Mouse (Mus musculus) liver, embryonic 14 days (tissue): Measurements from ENCODE around the gene Cd44. TPM values are rescaled to one million over a fixed set of nuclear protein-coding genes. Genes with fewer than 3 reads are reported as not detected.

ENCODE experiments used
- polyA plus RNA-seq: library from polyadenylated mRNA; depleted of rRNA; stranded (reverse); fragments of >200 nt; gene quantifications from 2 replicates; pipeline ENCODE4 v1.2.3, GENCODE M21; 2012; rRNA removed

Cd44 gene
- polyA plus RNA-seq, result 9.1 and 11.8 TPM in 2 replicates

GRCm38 (mm10) chr2:102900875-102901827 is at the start of gene Cd44:
Gene Cd44, minus strand, starts transcription at chr2:102901665.

Other genes starting within 250 kb of the Cd44 start
- 0.45 and 0.48 TPM in 2 replicates for gene Slc1a2, start 243.0 kb downstream of the Cd44 start, polyA plus RNA-seq
- 16.0 and 18.9 TPM in 2 replicates for gene Pdhx, start 171.8 kb upstream of the Cd44 start, polyA plus RNA-seq
- 24.0 and 26.4 TPM in 2 replicates for gene Apip, start 172.0 kb upstream of the Cd44 start, polyA plus RNA-seq